Mouse (Mus musculus) kidney, postnatal 0 days (tissue): ENCODE results near the gene Sept5. TPM values are rescaled to one million over a fixed set of nuclear protein-coding genes. Genes with fewer than 3 reads are reported as not detected.
A peak's percentile ranks its signal among the peaks of the same experiment; 100 is the strongest.

Experiments
- ATAC-seq: fragments of 200-750 bp; cut with Nextera tagmentation; replicated peaks from 2 replicates; pipeline ENCODE4 v1.8.0; 2017; ENCODE audit warnings: low read depth, moderate number of reproducible peaks, moderate TSS enrichment, moderate library complexity; ENCODE audit not compliant: low FRiP score
- DNase-seq: peaks from one replicate; pipeline ENCODE4 v3.0.0-alpha.2; 2016; ENCODE audit warnings: low spot score
- H3K27ac ChIP-seq: fragments of 300-500 bp; sonication (generic); 2 replicates; pipeline ENCODE4 v1.5.1; 2014; ENCODE audit warnings: mild to moderate bottlenecking
- H3K27me3 ChIP-seq: fragments of 300-500 bp; sonication (generic); 2 replicates; pipeline ENCODE4 v1.6.1; 2014; ENCODE audit warnings: low read length, mixed read lengths; ENCODE audit not compliant: insufficient read depth
- H3K36me3 ChIP-seq: fragments of 300-500 bp; sonication (generic); 2 replicates; pipeline ENCODE4 v1.6.1; 2014; ENCODE audit warnings: low read length, mixed read lengths; ENCODE audit not compliant: insufficient read depth
- H3K4me1 ChIP-seq: fragments of 300-500 bp; sonication (generic); replicated peaks from 2 replicates; pipeline ENCODE4 v1.6.1; 2014; ENCODE audit warnings: antibody characterized with exemption, low read length, mixed read lengths; ENCODE audit not compliant: insufficient read depth
- H3K4me2 ChIP-seq: fragments of 300-500 bp; sonication (generic); 2 replicates; pipeline ENCODE4 v1.6.1; 2014; ENCODE audit warnings: mild to moderate bottlenecking, low read length, moderate library complexity, mixed read lengths
- H3K4me3 ChIP-seq: fragments of 300-500 bp; sonication (generic); replicated peaks from 2 replicates; pipeline ENCODE4 v1.5.1; 2014; ENCODE audit warnings: low read depth, low read length
- H3K9ac ChIP-seq: fragments of 300-500 bp; sonication (generic); 2 replicates; pipeline ENCODE4 v1.6.1; 2014; ENCODE audit warnings: low read depth, low read length
- H3K9me3 ChIP-seq: fragments of 300-500 bp; sonication (generic); replicated peaks from 2 replicates; pipeline ENCODE4 v1.6.1; 2016; ENCODE audit warnings: low read length, inconsistent platforms, mixed read lengths
- CTCF ChIP-seq: IDR thresholded peaks from 2 replicates; pipeline ENCODE4 v1.5.1; 2016; ENCODE audit warnings: antibody characterized with exemption, low read depth, mild to moderate bottlenecking, moderate library complexity
- WGBS: fragments of 180-500 bp; shearing (Covaris S2); extraction: QIAGEN DNeasy Blood & Tissue Kit; methylation state at CpG from one replicate; pipeline ENCODE4 v1.1.7; 2014; 5-methylcytosine and 5-hydroxymethylcytosine counted together
- polyA plus RNA-seq: library from polyadenylated mRNA; unstranded; fragments of >200 nt; fragmentation: Nextera tagmentation; extraction: Ambion mirVana; gene quantifications from 2 replicates; pipeline ENCODE4 v1.2.1, GENCODE M21; 2015

Sept5 gene
- polyA plus RNA-seq, 1 experiment from 2014 or later: 10.4 TPM

DNA sequence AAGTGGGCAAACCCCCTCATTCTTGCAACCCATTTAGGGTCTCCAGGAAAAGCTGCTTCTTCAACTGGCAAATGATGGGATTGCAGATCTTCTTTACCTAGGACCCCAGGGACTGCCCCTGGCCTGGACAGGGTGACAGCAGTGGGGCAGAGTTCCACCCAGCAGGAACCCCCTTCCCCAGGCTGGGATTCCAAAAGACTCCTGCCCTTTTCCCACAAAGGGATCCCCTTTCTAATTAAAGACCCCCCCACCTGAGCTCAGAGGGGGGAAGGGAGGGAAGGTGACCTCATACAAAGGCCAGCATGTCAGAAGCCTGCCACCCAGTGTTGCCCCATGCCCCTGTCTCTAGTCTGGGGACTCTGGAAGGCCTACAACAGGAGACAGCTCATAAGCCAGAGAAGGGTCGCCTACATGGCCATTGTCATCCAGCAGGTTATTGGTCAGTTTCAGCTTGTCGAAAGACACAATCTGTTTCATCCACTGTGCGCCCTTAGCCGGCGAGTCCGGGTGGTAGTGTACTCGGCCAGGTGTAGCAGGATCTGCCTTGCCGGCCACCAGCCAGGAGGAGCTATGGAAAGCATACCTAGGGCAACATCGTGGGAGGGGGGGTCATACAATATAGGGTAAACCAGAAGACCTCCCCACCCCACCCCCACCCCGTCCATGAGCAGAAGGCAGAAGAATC, 45.9 kb downstream of the Sept5 start:
- TF ChIP-seq CTCF: no peak
- DNase-seq: no peak
- Histone ChIP-seq H3K4me3 (no peak overlapping the region), H3K36me3 (no peaks in the 10 kb centered on the region), H3K4me2 (no peak overlapping the region), H3K27ac (no peak overlapping the region), H3K4me1 (peaks cover 20% of the 10 kb centered on the region; the same call in 1 of the 2 replicates), H3K27me3 (peaks cover 82% of the 10 kb centered on the region), H3K9me3 (no peaks in the 10 kb centered on the region), H3K9ac (no peak overlapping the region)
- WGBS: 44% methylated on average over 10 of the region's 10 CpGs
- no peak for ATAC-seq

DNA sequence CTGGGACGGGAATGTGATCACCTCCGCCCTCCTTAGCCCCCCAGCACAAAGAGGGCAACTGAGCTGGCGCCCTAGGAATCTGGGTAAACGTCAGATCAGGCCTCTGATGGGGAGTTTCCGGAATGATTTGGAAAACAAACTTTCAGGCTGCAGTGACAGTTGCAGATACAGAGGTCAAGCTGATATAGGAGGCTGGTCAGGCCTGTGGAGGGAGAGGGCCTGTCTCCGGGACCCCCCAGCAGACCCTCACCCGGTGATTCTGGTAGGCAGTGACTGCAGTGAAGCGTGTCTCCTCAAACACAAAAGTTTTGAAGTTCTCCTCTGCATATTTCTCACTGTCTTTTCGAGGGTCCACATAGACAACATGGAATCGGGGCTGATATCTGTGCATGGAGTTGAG, 46.6 kb downstream of the Sept5 start:
- H3K4me3 ChIP-seq: no peak overlapping the region
- no peak overlapping the region for H3K9ac ChIP-seq
- H3K4me2 ChIP-seq: no peak overlapping the region
- H3K36me3 ChIP-seq: no peaks in the 10 kb centered on the region
- no peak overlapping the region for H3K27ac ChIP-seq
- ATAC-seq (no peak), DNase-seq (no peak)
- H3K4me1 ChIP-seq: peaks cover 20% of the 10 kb centered on the region; the same call in 1 of the 2 replicates
- peaks cover 80% of the 10 kb centered on the region for H3K27me3 ChIP-seq
- TF ChIP-seq CTCF: no peak
- H3K9me3 ChIP-seq: no peaks in the 10 kb centered on the region
- 39% methylated on average over 10 of the region's 10 CpGs for WGBS

DNA sequence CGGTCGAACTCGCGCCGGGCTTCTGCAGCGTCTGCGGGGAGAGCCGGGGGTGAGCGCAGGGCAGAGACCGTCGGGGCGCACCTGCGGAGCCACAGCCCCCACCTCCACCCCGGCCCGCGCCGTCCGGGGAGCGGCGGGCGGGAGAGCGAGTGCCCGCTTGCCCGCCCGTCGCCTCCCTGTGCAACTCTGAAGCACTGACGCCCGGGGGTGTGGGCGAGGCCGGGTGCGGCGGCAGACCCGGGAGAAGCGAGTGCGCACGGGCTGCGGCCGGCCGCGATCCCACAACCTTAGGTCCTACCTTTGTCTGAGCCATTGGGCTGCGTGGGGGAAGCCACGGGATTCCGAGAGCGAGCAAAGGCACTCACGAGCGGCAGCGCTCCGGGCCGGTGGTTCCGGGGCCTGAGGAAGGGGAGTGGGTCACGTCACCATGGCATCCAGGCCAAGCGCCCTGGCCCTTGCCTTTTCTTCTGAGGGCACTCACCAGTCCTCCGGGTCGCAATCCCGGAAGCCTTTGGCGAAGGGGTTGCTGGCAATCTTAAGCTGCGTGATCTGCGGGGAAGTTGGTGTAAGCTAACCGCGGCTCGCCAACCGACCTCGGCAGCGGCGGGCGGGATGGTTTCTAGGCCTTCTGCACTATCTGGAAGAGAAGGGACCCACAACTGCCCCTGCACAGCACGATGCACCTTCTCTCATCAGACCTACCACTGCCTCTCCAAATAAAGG, 47.2 kb downstream of the Sept5 start:
- no peak for TF ChIP-seq CTCF
- Histone ChIP-seq H3K9me3 (no peaks in the 10 kb centered on the region), H3K4me3 (peak overlapping the region; percentile 27), H3K27ac (no peak overlapping the region), H3K9ac (no peak overlapping the region), H3K27me3 (peaks cover 76% of the 10 kb centered on the region), H3K36me3 (no peaks in the 10 kb centered on the region), H3K4me2 (peak overlapping the region; percentile 59), H3K4me1 (peaks cover 17% of the 10 kb centered on the region; the same call in 1 of the 2 replicates)
- DNase-seq: no peak
- ATAC-seq: no peak; the same call in 1 of the 2 replicates
- WGBS: 4% methylated on average over 59 of the region's 67 CpGs

GRCm38 (mm10) chr16:18581623-18582205, 48.0 kb downstream of the Sept5 start:
- Histone ChIP-seq H3K4me2 (peak overlapping the region; percentile 59), H3K27me3 (peaks cover 72% of the 10 kb centered on the region), H3K4me1 (peaks cover 15% of the 10 kb centered on the region; the same call in 1 of the 2 replicates), H3K27ac (no peak overlapping the region), H3K4me3 (peak overlapping the region; percentile 27), H3K36me3 (no peaks in the 10 kb centered on the region), H3K9ac (no peak overlapping the region), H3K9me3 (no peaks in the 10 kb centered on the region)
- no peak for DNase-seq
- ATAC-seq: no peak
- WGBS: 1% methylated on average over 61 of the region's 66 CpGs
- TF ChIP-seq CTCF: no peak

DNA sequence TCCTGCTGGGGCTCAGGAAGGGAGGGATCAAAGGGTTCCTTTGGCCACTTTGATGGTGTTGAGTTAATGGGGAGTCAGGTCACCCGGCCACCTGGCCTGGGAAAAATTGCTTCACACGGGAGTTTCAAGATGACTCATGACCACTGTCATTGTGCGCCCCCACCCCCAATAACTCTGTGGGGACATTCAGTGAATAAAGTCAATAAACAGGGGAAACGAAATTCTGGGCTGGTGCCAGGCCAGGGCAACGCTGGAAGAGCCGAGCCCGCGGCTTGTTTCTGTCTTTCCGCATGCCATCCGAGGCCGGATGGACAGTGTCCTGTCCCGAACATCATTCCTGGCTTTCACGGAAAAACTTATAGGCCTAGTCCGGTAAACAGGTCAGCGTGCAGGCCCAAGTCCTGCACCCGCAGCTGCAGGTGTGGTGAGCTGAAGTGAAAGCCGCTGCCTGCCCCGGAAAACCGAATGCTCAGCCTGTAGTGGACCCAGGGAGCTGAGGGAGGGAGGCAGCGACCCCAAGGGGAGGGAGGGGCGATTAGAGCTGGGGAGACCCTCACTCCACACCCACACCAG, 48.6 kb downstream of the Sept5 start:
- no peaks in the 10 kb centered on the region for H3K9me3 ChIP-seq
- 6% methylated on average over 21 of the region's 21 CpGs for WGBS
- no peak for ATAC-seq

DNA sequence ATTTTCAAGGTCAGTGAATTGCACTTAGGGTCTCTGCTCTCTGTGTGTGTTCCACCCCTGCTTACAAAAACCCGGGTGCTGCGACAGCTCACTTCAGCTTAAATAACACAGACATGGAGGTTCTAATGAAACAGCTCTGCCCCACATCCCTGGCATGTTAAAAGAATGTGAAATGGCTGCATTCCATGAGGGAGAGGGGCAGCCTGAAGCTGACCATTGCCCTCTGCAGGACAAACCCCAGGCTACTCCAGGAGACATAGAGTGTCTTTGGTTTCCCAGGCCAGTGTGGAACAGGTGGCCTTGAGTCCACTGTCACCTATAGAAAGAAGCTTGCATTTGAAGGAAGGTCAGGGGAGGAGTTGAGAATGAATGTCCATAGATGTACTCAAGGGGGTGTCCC, 49.4 kb downstream of the Sept5 start:
- Histone ChIP-seq H3K4me3 (no peak overlapping the region), H3K4me2 (no peak overlapping the region), H3K27ac (no peak overlapping the region), H3K9ac (no peak overlapping the region), H3K27me3 (peaks cover 59% of the 10 kb centered on the region), H3K9me3 (no peaks in the 10 kb centered on the region), H3K4me1 (peaks cover 15% of the 10 kb centered on the region; the same call in 1 of the 2 replicates), H3K36me3 (no peaks in the 10 kb centered on the region)
- peak; percentile 53; the same call in 1 of the 2 replicates for TF ChIP-seq CTCF
- WGBS: 32% methylated on average over 2 of the region's 2 CpGs
- no peak for DNase-seq
- ATAC-seq: no peak

More for the DNA sequence above, 48.6 kb downstream of the Sept5 start:
- Histone ChIP-seq H3K27ac (no peak overlapping the region), H3K4me2 (peak overlapping the region; percentile 59), H3K4me3 (peak overlapping the region; percentile 27), H3K36me3 (no peaks in the 10 kb centered on the region), H3K27me3 (peaks cover 66% of the 10 kb centered on the region), H3K9ac (no peak overlapping the region), H3K4me1 (peaks cover 15% of the 10 kb centered on the region; the same call in 1 of the 2 replicates)
- no peak for TF ChIP-seq CTCF
- no peak for DNase-seq
